Mouse (Mus musculus): ENCODE data around the gene Fam114a2. TPM values are rescaled to one million over a fixed set of nuclear protein-coding genes. Genes with fewer than 3 reads are reported as not detected.

Fam114a2 gene
- 66.8 and 67.3 TPM in 2 replicates for polyA plus RNA-seq (2012; rRNA removed)

GRCm38 (mm10) chr11:57518091-57518750 lies at the start of gene Fam114a2, which contains the start of gene Mfap3:
TSS of gene Fam114a2 (minus strand) at chr11:57518617.
TSS of gene Mfap3 (plus strand) at chr11:57518664.

Other genes starting within 250 kb of the Fam114a2 start
- 31.0 and 32.4 TPM in 2 replicates for gene Mfap3, start within 50 bp of the Fam114a2 start, polyA plus RNA-seq (2012; rRNA removed)
- 11.7 TPM in 2 replicates for gene Galnt10, start 126.8 kb upstream of the Fam114a2 start, polyA plus RNA-seq (2012; rRNA removed)

All from central nervous system, embryonic 18 days (tissue).